Mouse (Mus musculus) monocyte, adult 5-6 weeks (primary cell): ENCODE data around the gene Hnrnpa1. TPM values are rescaled to one million over a fixed set of nuclear protein-coding genes. Genes with fewer than 3 reads are reported as not detected.
"Not testable (repeated sequence)": the region's sequence is repeated elsewhere in the genome, so short reads cannot be mapped to it uniquely, and the experiment has no call there.

Source experiments
- ATAC-seq: fragments of 153-309, 156-312 bp; replicated peaks from 2 replicates; pipeline ENCODE4 v1.8.0; 2017; ENCODE audit warnings: mild to moderate bottlenecking; ENCODE audit not compliant: low TSS enrichment, insufficient number of reproducible peaks, severe bottlenecking, poor library complexity, low FRiP score
- total RNA-seq: library from RNA; stranded (forward); fragments of 200-1000, 200-491, 200-594 nt; gene quantifications from 3 replicates; pipeline ENCODE4 v1.2.3, GENCODE M21; 2017

Gene Hnrnpa1
- total RNA-seq, 1 experiment from 2014 or later: 520 TPM

DNA sequence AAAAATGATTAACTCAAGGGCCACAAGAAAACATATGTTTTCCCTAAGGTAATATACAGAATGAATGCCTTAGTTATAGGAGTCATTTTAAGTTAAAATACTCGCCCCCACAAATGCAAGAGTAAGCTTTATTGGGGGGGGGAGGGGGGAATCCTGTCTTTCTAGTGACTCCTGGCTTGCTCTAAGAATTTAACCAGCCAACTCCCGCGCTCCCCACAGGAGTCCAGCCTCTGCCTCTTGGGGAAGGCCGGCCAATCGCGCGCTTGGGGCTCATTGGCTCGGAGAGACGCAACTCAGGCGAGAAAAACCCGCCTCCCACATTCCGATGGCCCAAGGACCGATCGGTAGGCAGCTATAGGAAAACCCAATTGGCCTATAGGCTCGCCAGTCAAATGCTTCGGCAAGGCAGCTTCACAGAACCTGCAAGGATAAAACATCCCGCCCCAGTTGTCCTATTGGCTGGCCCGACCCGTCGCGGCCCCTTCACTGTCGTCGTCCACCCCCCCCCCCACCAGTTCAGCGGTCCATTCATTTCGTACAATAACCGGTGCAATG, 1.0 kb upstream of the Hnrnpa1 start:
- ATAC-seq: peak; percentile 77

DNA sequence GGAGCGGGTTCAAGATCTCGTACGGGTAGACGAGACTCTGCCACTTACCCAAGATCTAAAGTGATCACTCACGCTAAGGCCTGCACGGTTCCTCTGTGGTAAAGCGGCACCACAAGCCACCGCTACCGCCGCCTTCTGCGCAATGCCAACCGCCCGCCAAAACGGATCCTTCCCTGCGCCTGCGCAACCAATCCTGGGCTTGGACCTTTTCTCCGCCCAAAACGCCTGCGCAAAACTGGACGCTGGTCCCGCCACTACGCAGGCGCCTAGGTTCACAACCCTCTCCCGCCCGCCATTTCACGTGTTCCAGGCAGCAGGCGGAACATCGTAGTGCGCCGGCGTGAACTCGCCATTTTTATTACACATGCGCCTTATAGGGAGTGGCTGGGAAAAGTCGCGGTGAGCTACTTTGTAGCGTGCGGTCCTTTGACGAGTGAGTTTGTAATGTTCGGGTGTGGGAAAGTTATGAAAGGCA, 510 bp upstream of the Hnrnpa1 start, which contains the start of gene Cbx5:
Gene Cbx5, minus strand, starts transcription at position 132 of the 475 bp plus-strand sequence.
- peak; percentile 78 for ATAC-seq

DNA sequence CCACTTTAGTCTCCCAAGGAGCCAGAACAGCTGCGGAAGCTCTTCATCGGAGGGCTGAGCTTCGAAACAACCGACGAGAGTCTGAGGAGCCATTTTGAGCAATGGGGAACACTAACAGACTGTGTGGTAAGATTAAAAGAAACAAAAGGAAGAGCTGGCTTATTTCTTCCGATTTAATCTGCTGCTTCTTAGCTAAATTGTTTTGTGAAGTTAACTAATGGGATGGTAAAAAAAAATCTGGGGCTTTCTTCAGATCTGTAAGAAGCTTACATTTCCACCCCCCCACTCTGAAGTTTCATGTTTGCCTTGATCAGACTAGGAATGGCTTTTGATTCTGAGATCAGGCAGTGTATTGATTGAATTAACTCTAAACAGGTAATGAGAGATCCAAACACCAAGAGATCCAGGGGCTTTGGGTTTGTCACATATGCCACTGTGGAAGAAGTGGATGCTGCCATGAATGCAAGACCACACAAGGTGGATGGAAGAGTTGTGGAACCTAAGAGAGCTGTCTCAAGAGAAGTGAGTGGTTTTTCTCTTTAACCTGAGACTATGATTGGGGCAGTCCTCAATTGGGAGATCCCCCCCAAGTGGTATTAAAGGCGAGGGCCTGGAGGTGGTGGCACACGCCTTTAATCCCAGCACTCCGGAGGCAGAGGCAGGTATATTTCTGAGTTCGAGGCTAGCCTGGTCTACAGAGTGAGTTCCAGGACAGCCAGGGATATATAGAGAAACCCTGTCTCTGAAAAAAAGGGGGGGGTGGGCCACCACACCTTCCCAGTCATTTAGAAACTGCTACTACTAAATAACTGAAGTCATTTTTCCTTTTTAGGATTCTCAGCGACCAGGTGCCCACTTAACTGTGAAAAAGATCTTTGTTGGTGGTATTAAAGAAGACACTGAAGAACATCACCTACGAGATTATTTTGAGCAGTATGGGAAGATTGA, 1.1 kb downstream of the Hnrnpa1 start:
- ATAC-seq: not testable (repeated sequence)

DNA sequence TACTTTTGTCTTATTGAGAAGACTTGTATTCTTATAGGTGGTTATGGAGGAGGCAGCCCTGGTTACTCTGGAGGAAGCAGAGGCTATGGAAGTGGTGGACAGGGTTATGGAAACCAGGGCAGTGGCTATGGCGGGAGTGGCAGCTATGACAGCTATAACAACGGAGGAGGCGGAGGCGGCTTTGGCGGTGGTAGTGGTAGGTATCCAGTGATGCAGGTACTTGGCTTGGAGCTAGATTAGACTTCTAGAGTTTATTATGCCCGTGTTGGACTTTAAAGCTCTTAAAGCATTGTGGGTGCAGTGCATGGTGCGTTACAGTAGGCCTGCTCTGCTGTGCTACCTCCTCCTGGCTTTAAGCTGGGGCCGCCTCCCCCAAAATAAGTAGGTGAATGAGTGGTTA, 2.7 kb downstream of the Hnrnpa1 start:
- no peak for ATAC-seq

DNA sequence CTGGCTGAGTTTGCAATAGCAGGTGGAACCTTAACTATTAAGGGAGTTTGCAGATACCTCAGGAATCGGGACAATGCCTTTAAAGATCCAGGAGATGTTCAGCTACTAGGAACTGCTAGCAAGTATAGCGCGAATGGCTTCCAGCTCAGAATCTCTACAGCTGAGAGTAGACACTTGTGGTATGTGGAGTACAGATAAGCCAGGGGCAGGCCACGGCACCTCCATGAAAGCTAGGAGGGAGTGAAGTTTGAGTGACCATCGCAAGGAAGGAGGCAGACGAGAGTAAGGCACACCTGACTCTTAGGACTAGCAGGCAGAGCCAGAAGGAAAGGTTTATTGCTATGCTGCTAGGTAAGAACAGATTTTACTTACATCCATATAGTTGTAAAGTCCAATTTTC, 5.4 kb downstream of the Hnrnpa1 start:
- no peak for ATAC-seq

DNA sequence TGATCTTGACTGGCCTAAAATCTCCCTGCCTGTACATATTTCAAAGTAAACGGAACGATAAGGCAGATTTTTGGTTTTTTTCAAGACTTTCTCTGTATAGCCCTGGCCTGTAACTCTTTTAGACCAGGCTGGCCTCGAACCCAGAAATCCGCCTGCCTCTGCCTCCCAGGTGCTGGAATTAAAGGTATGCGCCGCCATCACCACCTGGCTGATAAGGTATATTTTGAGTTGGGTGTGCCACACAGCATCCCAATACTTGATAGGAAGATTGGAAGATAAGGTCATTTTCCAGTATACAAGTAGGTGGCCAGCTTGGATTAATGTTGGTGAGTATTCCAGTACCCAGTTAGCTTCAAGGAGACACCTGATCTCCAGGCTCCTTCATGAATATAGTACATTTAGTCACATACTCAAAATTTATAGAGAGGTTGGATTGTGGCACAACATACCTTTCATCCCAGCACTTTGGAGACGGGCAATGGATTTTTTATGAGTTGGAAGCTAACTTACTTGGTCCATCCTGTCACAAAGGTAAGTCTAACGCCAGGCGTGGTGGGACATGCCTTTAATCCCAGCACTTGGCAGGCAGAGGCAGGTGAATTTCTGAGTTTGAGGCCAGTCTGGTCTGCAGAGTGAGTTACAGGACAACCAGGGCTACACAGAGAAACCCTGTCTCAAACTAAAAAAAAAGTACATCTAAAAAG, 7.0 kb downstream of the Hnrnpa1 start:
- no peak for ATAC-seq

DNA sequence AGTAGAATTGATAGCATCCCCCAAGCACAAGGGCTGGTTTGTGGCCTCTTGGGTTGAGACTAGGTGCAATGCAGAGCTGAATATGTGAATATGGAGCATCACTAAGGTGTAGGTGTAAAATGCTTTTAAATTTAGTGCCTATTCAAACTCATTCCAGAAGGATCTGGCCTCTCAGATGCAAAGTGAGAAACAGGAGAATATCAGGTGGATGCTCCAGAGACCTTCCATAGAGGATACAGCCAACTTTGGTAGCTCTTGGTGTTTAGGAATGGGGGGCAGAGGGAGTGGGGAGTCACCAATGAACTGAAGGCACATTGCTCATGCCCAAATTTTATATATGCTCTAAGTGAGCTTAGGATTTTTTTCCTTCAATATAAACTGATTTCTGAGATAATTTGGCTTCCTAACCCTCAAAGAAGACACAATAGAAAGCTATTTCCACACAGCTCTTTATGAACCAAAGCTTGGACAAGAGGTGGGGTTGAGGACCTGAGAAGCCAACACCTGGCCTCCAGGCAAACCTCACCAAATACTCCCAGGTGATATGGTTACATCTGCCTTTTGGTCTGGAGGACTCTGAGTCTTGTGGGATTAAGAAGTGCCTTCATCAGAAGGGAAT, 7.7 kb downstream of the Hnrnpa1 start:
- ATAC-seq: no peak

DNA sequence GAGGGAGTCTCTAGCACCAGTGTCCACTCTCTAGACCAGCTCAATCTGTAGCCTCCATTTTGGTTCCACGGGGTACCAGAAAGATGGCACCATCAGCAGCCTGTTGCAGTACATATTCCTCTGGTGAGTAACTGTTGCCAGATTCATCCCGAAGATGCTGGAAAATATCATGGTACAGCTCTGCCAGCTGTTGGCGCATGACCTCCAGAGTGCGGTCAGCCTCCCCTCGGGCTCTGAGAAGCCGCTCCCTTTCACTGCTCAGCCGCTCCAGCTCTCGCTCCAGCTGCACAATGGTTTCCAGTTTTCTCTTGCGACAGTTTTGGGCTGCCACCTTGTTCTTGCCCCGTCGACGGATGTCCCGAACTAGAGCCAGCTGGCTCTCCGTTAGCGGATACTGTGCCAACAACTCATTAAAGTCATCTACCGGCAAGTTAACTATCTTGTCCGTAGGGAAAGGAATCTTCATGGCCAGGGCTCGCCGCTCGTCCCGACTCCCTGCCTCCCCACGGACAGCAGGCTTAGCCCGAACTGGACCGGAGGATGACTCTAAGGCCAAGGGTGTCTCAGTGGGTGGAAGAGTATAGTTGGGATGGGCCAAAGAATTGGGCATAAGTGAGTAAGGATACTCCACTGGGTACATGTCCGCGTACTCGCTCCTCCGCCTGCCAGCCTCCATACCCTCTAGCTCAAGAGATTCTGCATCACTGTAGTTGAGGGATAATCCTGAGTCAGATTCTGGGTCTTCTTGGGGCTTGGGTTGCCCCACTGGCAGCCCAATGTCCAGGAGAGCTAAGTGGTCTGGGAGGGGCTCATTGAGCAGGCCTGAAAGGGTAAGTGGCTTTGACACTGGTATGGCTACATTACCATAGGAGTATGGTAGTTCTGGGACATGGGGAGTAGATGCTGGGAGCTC, 8.4 kb downstream of the Hnrnpa1 start:
- no peak for ATAC-seq

DNA sequence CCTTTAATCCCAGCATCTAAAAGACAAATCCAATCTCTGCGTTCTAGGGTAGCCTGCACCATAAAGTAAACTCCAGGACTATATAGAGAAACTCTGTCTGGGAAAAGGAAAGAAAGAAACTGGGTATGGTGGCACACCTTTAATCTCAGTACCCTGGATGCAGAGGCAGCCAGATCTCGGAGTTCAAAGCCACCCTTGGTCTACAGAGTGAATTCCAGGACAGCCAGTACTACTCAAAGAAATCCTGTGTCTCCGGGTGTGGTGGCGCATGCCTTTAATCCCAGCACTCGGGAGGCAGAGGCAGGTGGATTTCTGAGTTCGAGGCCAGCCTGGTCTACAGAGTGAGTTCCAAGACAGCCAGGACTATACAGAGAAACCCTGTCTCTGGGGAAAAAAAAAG, 9.3 kb downstream of the Hnrnpa1 start:
- ATAC-seq: not testable (repeated sequence)

DNA sequence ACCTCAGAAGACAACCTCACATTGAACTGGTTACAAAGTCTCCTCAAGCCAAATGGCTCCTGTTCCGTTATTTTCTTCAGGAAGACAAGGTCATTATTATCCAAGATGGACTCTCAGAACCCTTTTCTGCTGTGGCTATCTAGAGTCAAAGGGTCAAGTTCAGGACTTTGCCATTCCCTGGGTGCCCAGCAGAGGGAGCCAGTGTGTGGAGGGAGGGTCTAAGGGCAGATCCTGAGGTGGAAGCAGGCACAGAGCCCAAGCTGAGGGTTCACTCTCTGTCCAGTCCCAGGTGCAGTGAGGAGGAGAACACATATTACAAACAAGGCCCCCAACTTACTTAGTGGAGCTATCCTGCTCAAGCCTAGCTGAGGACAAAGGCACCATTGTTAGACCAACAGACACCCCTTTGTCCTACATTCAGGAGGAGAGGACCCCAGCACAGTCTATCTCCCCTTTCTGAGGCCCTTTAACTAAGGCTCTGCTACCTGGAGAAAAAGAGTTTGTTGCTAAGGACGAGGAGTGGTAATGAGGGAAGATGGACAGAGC, 10.0 kb downstream of the Hnrnpa1 start:
- ATAC-seq: peak; percentile 73

DNA sequence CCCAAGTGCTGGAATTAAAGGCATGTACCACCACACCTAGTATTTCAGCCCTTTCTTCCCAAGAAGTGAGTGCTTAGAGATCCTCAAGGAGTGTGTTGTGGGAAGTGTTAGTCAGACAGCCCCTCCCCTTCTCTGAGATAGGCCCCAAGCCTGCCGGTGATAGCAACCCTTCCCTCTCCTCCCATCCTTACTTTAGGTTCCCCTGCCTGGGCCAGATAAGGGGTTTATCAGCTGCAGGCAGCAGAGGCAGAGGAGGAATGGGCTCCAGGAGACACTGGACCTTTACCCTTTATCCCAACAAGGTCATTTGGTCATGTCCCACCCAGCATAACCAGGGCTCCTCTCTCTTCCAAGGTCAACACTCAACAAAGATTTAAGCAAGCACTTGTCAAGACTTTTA, 11.4 kb downstream of the Hnrnpa1 start:
- no peak for ATAC-seq

DNA sequence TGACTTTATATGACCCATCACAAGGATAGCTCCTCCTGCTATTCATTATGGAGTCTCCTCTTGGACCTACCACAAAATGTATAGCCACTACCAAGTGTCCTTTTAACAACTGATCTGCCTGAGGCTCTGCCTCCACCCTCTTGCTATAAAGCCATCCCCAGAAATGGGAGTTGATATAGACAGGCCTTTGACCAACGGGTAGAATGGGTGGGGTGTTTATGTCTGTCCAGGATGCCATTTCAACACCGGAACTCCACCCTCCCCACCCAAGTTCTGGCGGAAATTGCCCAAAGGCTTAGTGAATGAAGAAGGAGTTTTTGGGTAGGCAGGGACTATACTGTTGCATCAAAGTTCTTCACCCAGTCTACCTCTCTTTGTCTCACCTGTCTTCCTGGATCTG, 12.4 kb downstream of the Hnrnpa1 start:
- ATAC-seq: peak; percentile 74

DNA sequence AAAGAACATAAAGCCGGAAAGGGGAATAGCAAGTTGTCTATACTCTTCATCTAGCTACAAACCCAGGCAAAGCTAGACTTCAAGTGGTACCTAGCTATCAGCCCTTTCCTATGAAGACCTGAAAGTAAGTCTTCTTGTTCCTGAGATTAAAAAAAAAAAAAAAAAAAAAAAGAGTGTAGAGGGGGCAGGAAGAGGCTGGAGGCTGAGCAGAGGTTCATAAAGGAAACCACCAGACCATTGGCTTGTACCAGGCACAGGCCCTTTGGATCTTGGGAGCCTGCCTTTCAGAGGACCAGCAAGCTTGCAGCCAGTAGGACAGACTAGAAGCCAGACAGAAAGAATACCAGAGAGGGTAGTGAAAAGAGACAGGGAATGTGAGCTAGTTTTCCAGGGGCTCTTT, 13.1 kb downstream of the Hnrnpa1 start:
- ATAC-seq: no peak

DNA sequence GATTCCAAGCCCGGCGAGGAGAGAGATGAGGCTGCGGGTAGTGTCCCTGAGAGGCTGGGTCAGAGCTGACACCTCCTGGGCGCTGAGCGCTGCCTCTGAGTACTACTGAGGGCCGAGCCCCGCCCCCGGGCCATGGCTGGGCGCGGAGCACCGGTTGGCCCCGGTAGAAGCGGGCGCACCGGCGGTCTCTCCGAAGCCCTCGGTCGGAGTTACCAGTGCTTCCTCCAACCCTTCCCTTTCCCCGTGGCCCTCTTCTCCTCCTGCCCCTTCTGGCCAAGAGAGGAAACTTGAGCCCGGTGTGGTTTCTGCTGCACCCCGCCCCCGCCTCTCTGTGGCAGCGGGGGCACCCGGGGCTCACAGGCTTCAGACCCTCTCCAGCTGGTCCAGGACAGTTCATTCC, 14.9 kb downstream of the Hnrnpa1 start:
- ATAC-seq: peak; percentile 30

DNA sequence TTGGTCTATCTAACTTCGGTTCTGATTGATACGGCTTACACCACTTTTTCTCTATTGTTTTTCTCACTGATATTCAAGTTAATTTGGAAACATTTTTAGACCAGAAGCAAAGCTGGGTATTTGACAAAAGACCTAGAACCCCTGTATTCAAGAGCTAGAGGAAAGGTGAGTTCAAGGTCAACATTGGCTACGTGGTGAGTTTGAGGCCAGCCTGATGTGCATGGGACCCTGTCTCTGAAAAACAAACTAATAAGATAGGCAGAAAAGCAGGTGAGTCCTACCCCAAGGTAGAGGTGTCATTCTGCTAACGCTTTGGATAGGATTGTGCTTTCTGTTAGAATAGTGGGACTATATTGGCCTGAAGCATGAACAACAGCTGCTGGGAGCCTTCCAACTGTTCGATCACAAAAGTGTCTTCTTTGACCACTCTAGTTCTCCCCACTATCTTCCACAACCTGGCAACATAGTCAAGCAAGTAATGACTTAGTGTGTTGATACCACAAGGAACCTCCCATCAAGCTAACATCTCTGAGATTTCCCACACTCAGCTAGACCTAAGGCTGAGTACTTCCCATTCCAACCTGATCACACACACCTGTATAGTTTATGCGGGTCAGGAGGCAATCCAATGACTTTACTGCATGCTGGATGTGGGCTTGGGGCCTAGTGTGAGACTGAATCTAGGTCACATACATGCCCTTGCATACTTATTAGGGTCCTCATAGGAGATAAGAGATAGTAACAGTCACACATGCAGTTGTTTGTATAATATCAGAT, 16.2 kb downstream of the Hnrnpa1 start:
- no peak for ATAC-seq

DNA sequence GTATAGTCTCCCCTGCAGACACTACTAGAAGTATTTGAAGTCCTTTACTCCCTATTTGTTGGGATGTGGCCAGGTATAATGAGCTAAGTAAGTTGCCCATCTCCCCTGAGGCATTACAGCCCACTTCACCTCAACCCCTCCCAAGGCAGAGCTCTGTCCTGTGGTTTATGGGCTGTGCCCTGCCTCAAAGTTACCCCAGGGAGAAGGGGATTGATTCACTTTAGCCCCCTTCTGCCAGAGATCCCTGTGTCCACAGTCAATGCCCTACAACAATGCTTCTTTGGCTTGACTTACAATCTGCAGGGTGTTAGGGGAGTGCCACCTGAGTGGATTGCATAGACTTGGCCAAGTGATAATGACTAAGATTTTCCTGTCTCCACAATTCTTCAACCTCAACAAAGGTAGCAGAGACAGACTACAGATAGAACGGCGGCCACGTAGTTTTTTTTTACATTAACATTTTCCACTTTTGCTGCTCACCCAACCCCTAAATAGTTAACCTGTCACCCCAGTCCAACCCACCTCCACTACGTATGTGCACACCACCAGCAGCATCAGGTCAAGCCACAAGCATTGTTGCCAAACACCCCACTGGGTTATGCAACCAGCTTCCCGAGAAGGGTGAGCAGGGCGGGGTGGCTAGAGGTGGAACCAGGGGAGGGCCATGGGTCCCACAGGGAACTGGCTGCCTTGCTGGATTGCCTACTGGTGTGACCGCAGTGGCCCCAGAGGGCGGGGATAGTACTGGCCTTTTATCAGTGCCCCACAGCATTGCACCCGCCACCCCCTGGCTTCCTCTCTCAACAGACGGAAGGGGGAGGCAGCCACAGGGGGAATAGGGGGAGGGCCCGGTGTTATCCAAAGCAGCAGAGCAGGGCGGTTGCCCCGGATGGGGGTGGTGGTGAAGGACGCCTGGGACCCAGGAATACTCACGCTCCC, 17.8 kb downstream of the Hnrnpa1 start, which contains the start of gene Nfe2:
Gene Nfe2, minus strand, starts transcription at position 614 of the 939 bp plus-strand sequence.
- peak; percentile 96 for ATAC-seq
